Mouse (Mus musculus) CH12.LX (cell line): ENCODE measurements around the gene Grcc10. TPM values are rescaled to one million over a fixed set of nuclear protein-coding genes. Genes with fewer than 3 reads are reported as not detected.
A peak's percentile ranks its signal among the peaks of the same experiment; 100 is the strongest.

ENCODE experiments used
- DNase-seq: peaks from one replicate; pipeline ENCODE4 v3.0.0-alpha.2; 2013; ENCODE audit errors: extremely low read depth
- H3K27ac ChIP-seq: 2 replicates; pipeline ENCODE4 v1.5.1; 2012; ENCODE audit warnings: low read depth, mild to moderate bottlenecking, control low read depth, moderate library complexity; ENCODE audit not compliant: insufficient read depth
- H3K27me3 ChIP-seq: replicated peaks from 2 replicates; pipeline ENCODE3; 2012; ENCODE audit warnings: inconsistent platforms
- H3K36me3 ChIP-seq, 2 experiments: replicated peaks in 1 of 2; 2 replicates each; pipeline versions ENCODE3 to v1.6.1; 2012; ENCODE audit warnings: inconsistent platforms in 1 of 2, low read length in 1 of 2, mild to moderate bottlenecking in 1 of 2, mixed read lengths in 1 of 2, moderate library complexity in 1 of 2; ENCODE audit not compliant: control insufficient read depth in 1 of 2, insufficient read depth in 1 of 2
- H3K4me1 ChIP-seq, 2 experiments: 2 replicates each; pipeline ENCODE4 v1.6.1; 2012; ENCODE audit warnings: inconsistent platforms in 1 of 2, moderate library complexity in 1 of 2; ENCODE audit not compliant: insufficient read depth in 2 of 2, control insufficient read depth in 1 of 2
- H3K4me2 ChIP-seq: 2 replicates; pipeline ENCODE4 v1.6.1; 2012; ENCODE audit warnings: low read depth, mild to moderate bottlenecking, control low read depth; ENCODE audit not compliant: poor library complexity, insufficient read depth, severe bottlenecking
- H3K4me3 ChIP-seq, 3 experiments: fragments of 150-350 bp in 1 of 3; sonication (generic) in 1 of 3; replicated peaks in 1 of 3; 2 replicates each; pipeline versions ENCODE3 to v1.5.1; 2011 to 2012; ENCODE audit warnings: low read depth in 2 of 3, low read length in 2 of 3, mild to moderate bottlenecking in 2 of 3, moderate library complexity in 2 of 3, control low read depth in 1 of 3, improper control_type of control experiment in 1 of 3, inconsistent platforms in 1 of 3, mixed read lengths in 1 of 3; ENCODE audit not compliant: poor library complexity in 1 of 3
- H3K79me2 ChIP-seq: replicated peaks from 2 replicates; pipeline ENCODE4 v1.6.1; 2012; ENCODE audit warnings: mild to moderate bottlenecking, moderate library complexity; ENCODE audit not compliant: control insufficient read depth, poor library complexity, insufficient read depth, severe bottlenecking; ENCODE audit errors: extremely low read depth
- H3K9ac ChIP-seq: 2 replicates; pipeline ENCODE4 v1.6.1; 2012; ENCODE audit warnings: low read depth, mild to moderate bottlenecking, control low read depth, moderate library complexity; ENCODE audit not compliant: insufficient read depth
- H3K9me3 ChIP-seq: replicated peaks from 2 replicates; pipeline ENCODE3; 2012; ENCODE audit warnings: low read length, inconsistent platforms, mixed read lengths
- CHD2 ChIP-seq: IDR thresholded peaks from 2 replicates; pipeline ENCODE4 v1.6.1; 2011; ENCODE audit warnings: low read length, improper control_type of control experiment
- CTCF ChIP-seq, 2 experiments: IDR thresholded peaks in 1 of 2; conservative IDR thresholded peaks in 1 of 2; 2 replicates each; pipeline ENCODE4 v1.5.1; 2011 to 2012; ENCODE audit warnings: low read depth in 2 of 2, low read length in 2 of 2, improper control_type of control experiment in 1 of 2, inconsistent platforms in 1 of 2, mild to moderate bottlenecking in 1 of 2, moderate library complexity in 1 of 2
- E2F4 ChIP-seq: IDR thresholded peaks from 2 replicates; pipeline ENCODE4 v1.6.1; 2011; ENCODE audit warnings: low read depth, low read length, improper control_type of control experiment; ENCODE audit not compliant: insufficient replicate concordance
- IRF4 ChIP-seq: IDR thresholded peaks from 2 replicates; pipeline ENCODE4 v1.6.1; 2014; ENCODE audit warnings: low read depth, mild to moderate bottlenecking, inconsistent platforms, low read length, improper control_type of control experiment
- JUN ChIP-seq: IDR thresholded peaks from 2 replicates; pipeline ENCODE4 v1.6.1; 2011; ENCODE audit warnings: low read depth, mild to moderate bottlenecking, low read length, improper control_type of control experiment, moderate library complexity; ENCODE audit not compliant: insufficient read depth
- MAFK ChIP-seq: IDR thresholded peaks from 2 replicates; pipeline ENCODE4 v1.6.1; 2011; ENCODE audit warnings: low read length, improper control_type of control experiment; ENCODE audit not compliant: insufficient replicate concordance
- MAZ ChIP-seq: IDR thresholded peaks from 2 replicates; pipeline ENCODE4 v1.6.1; 2012; ENCODE audit warnings: low read depth, mild to moderate bottlenecking, inconsistent platforms, low read length, improper control_type of control experiment, moderate library complexity
- MEF2A ChIP-seq: IDR thresholded peaks from 2 replicates; pipeline ENCODE4 v1.6.1; 2014; ENCODE audit warnings: low read depth, mild to moderate bottlenecking, inconsistent platforms, low read length, improper control_type of control experiment, borderline replicate concordance
- NELFE ChIP-seq: IDR thresholded peaks from 2 replicates; pipeline ENCODE4 v1.6.1; 2011; ENCODE audit warnings: low read depth, low read length, improper control_type of control experiment
- NRF1 ChIP-seq: IDR thresholded peaks from 2 replicates; pipeline ENCODE4 v1.6.1; 2014; ENCODE audit warnings: low read depth, mild to moderate bottlenecking, inconsistent platforms, low read length, improper control_type of control experiment, moderate library complexity
- UBTF ChIP-seq: IDR thresholded peaks from 2 replicates; pipeline ENCODE4 v1.6.1; 2012; ENCODE audit warnings: low read depth, mild to moderate bottlenecking, inconsistent platforms, low read length, improper control_type of control experiment, moderate library complexity
- USF1 ChIP-seq: IDR thresholded peaks from 2 replicates; pipeline ENCODE4 v1.6.1; 2014; ENCODE audit warnings: low read depth, mild to moderate bottlenecking, inconsistent platforms, low read length, improper control_type of control experiment
- ZC3H11A ChIP-seq: IDR thresholded peaks from 2 replicates; pipeline ENCODE4 v1.6.1; 2012; ENCODE audit warnings: low read depth, mild to moderate bottlenecking, inconsistent platforms, low read length, improper control_type of control experiment
- ZMIZ1 ChIP-seq: IDR thresholded peaks from 2 replicates; pipeline ENCODE4 v1.6.1; 2012; ENCODE audit warnings: low read depth, mild to moderate bottlenecking, inconsistent platforms, low read length, improper control_type of control experiment
- ZNF384 ChIP-seq: IDR thresholded peaks from 2 replicates; pipeline ENCODE4 v1.6.1; 2012; ENCODE audit warnings: low read depth, low read length, improper control_type of control experiment, inconsistent platforms
- dilution Hi-C: fragments of 300-500 bp; cut with MboI; formaldehyde crosslinking; loops from 2 replicates; pipeline ENCODE4 v1.14.3; 2020; ENCODE audit warnings: low sequenced_read_pairs; ENCODE audit not compliant: extremely low pct_unique_long_range_greater_than_20kb, extremely low pct_ligation_motif_present
- in situ Hi-C: fragments of 300-500 bp; cut with MboI; formaldehyde crosslinking; loops from 3 replicates; pipeline ENCODE4 v1.14.3; 2019; ENCODE audit warnings: low sequenced_read_pairs, low pct_ligation_motif_present, low pct_unique_long_range_greater_than_20kb, mixed read lengths
- polyA plus RNA-seq: library from polyadenylated mRNA; unstranded; fragments of >175 nt; gene quantifications from 2 replicates; pipeline ENCODE4 v1.2.1, GENCODE M21; 2012; ENCODE audit warnings: low read depth; ENCODE audit not compliant: insufficient read length
- total RNA-seq, 2 experiments: library from RNA; depleted of rRNA; stranded (reverse); fragments of 300-350 nt in 1 of 2; fragments of >200 nt in 1 of 2; gene quantifications; 2 replicates each; pipeline ENCODE4 v1.2.3; 2012 to 2014

Grcc10 gene
- total and polyA plus RNA-seq, 3 experiments, result 64.3 to 197 (median 88.4) TPM

- in situ Hi-C loops, result no loop called here
- peaks cover 48% of the 10 kb centered on the region for H3K79me2 ChIP-seq
- peaks cover 79 to 96% of the 10 kb centered on the region in 2 experiments for H3K36me3 ChIP-seq
These were observed 36.8 kb downstream of the Grcc10 start for GRCm38 (mm10) chr6:124704417-124704816.

GRCm38 (mm10) chr6:124703789-124704188, 37.4 kb downstream of the Grcc10 start:
- Histone ChIP-seq H3K4me3 (no peak overlapping the region), H3K36me3 (peaks cover 82 to 96% of the 10 kb centered on the region in 2 experiments), H3K4me1 (peaks cover 36 to 66% of the 10 kb centered on the region in 2 experiments), H3K9me3 (no peaks in the 10 kb centered on the region), H3K4me2 (no peak overlapping the region), H3K27ac (no peak overlapping the region)
- dilution Hi-C loops (no loop called here), in situ Hi-C loops (no loop called here)
- DNase-seq, result no peak
- TF ChIP-seq IRF4 (no peak), ZMIZ1 (0 out of 2 replicates have a peak, but pooled peaks have one; percentile 5), JUN (no peak), NELFE (no peak), MEF2A (no peak), USF1 (no peak), UBTF (no peak), MAZ (no peak), NRF1 (no peak)
- TF ChIP-seq, all 38 proteins: peak for 1
- no peak overlapping the region for H3K9ac ChIP-seq
- no peaks in the 10 kb centered on the region for H3K27me3 ChIP-seq
- H3K79me2 ChIP-seq, result peaks cover 41% of the 10 kb centered on the region

More at GRCm38 (mm10) chr6:124704417-124704816, 36.8 kb downstream of the Grcc10 start:
- no peak overlapping the region for H3K27ac ChIP-seq
- no peak overlapping the region for H3K4me3 ChIP-seq
- no peak for DNase-seq
- peaks cover 36 to 66% of the 10 kb centered on the region in 2 experiments for H3K4me1 ChIP-seq
- H3K9ac ChIP-seq, result no peak overlapping the region
- no peak overlapping the region for H3K4me2 ChIP-seq
- dilution Hi-C loops, result no loop called here
- H3K27me3 ChIP-seq, result no peaks in the 10 kb centered on the region
- H3K9me3 ChIP-seq, result no peaks in the 10 kb centered on the region
- TF ChIP-seq NRF1 (no peak), E2F4 (no peak), MEF2A (no peak), CTCF (conservative IDR thresholded peaks at IDR 0.05 in 1 of 2, IDR thresholded peaks at IDR 0.05 in 1 of 2; ENCODE audit: low read depth in 2 of 2, low read length in 2 of 2) (no peak), USF1 (no peak), ZC3H11A (no peak), ZNF384 (no peak), CHD2 (peak; percentile 34; the same call in 1 of the 2 replicates), MAFK (no peak)
